Mouse (Mus musculus): ENCODE results near the gene Rpl14. TPM values are rescaled to one million over a fixed set of nuclear protein-coding genes. Genes with fewer than 3 reads are reported as not detected.

Rpl14 gene
- total and polyA plus RNA-seq, 2 experiments from 2014 or later: 287 to 474 TPM

DNA sequence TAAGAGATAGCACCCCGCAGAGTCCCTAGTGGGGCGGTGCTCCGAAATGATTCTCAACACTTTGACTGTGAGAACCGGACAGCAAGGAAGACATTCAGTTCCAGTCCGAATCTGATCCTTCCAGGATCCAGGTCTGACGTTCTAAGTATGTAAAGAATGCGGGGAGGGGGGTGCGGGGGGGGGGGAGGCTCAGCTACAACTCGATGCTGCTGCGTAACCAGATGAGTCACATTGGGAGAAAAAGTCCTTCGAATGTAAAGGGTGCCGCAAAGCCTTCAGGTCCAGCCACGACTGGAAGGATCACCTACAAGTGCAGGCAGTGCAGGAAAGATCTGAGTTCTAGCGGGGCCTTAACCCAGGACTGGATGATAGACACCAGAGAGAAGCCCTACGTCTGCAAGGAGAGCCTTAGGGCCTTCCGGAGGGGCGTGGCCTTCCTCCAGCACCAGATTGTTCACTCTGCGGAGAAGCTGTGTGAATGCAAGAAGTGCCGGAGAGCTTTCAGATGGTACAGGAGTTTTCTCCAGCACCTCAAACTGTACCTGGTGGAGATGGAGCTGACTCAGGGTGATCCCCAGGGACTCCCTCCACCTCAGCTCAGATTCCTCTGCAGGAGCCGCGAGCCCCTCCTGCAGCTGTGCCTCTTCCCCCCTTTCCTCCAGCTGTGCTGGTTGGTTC, 10.8 kb downstream of the Rpl14 start:
- H3K4me3 ChIP-seq (ENCODE audit: low read depth, low read length): peak overlapping the region; percentile 19; the same call in 1 of the 2 replicates
- peak overlapping the region; percentile 47 for H3K4me2 ChIP-seq (ENCODE audit: low read depth, low read length, poor library complexity, severe bottlenecking)
- H3K36me3 ChIP-seq (ENCODE audit: insufficient read depth, low read length): no peaks in the 10 kb centered on the region
- no peak for DNase-seq (ENCODE audit: low spot score)
- no peaks in the 10 kb centered on the region for H3K27me3 ChIP-seq (ENCODE audit: insufficient read depth, low read length)
- no peak for ATAC-seq (ENCODE audit: low FRiP score)
- 0 out of 2 replicates have a peak overlapping the region, but pooled peaks have one; percentile 51 for H3K27ac ChIP-seq (ENCODE audit: low read depth, low read length)
- TF ChIP-seq CTCF (IDR thresholded peaks at IDR 0.05): no peak
- 0 out of 2 replicates have a peak overlapping the region, but pooled peaks have one; percentile 13 for H3K9ac ChIP-seq (replicated peaks; ENCODE audit: low read length, poor library complexity, severe bottlenecking)
- no peaks in the 10 kb centered on the region for H3K9me3 ChIP-seq (ENCODE audit: low read length)
- WGBS: 22% methylated on average over 21 of the region's 21 CpGs
- no peaks in the 10 kb centered on the region for H3K4me1 ChIP-seq (ENCODE audit: insufficient read depth, low read length)

DNA sequence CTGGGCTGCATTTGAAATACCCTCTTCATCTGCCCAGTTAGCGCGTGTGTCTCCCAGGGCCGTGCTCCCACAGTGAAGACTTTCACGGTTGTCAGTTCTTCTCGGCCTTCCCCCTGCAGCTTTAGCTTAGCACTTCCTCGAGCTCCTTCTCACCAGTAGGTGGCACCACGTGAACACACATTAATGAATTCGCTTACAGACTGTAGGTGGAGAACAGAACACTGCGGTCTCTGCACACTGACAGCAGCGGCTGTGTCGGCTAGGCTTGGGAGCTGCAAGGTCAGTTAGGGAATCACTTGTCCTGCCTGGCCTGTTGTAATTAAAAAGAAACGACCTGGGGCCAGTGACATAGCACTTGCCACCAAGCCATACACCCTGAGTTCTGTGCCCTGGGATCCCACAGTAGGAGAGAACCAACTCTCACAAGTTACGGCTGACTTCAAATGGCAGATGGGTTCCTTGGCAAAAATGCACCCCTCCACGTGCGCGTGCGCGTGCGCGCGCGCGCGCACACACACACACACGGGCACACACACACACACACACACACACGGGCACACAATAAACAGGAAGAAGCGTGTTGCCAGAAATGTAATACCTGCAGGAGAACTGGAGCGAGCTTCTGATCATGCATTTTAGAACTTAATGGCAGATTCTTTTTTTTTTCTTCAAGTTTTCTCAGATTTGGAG, 11.5 kb downstream of the Rpl14 start:
- Histone ChIP-seq H3K4me1 (ENCODE audit: insufficient read depth, low read length) (no peaks in the 10 kb centered on the region), H3K9me3 (ENCODE audit: low read length) (no peaks in the 10 kb centered on the region), H3K27me3 (ENCODE audit: insufficient read depth, low read length) (no peaks in the 10 kb centered on the region), H3K9ac (replicated peaks; ENCODE audit: low read length, poor library complexity, severe bottlenecking) (0 out of 2 replicates have a peak overlapping the region, but pooled peaks have one; percentile 13), H3K27ac (ENCODE audit: low read depth, low read length) (0 out of 2 replicates have a peak overlapping the region, but pooled peaks have one; percentile 51), H3K4me3 (ENCODE audit: low read depth, low read length) (peak overlapping the region; percentile 19; the same call in 1 of the 2 replicates), H3K4me2 (ENCODE audit: low read depth, low read length, poor library complexity, severe bottlenecking) (peak overlapping the region; percentile 47), H3K36me3 (ENCODE audit: insufficient read depth, low read length) (no peaks in the 10 kb centered on the region)
- WGBS: 14% methylated on average over 28 of the region's 28 CpGs
- peak; percentile 98 for TF ChIP-seq CTCF (IDR thresholded peaks at IDR 0.05)
- DNase-seq (ENCODE audit: low spot score): peak; percentile 96
- ATAC-seq (ENCODE audit: low FRiP score): peak; percentile 69

DNA sequence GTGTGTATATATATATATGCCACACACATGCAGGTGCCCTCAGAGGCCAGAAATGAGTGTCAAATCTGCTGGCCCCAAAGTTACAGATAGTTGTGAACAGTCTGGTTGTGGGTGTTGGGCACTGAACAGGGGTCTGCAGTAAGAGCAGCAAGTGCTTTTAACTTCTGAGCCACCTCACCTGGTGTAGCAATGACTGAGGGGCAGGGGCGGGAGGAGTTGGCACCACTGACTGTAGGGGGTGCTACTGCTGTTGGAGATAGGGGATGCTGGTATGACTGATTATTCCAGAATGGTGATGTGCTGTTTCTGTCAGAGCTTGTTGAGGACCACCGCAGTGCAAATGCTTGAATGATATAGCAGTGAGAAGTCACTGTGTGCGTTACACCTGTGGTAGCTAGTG, 12.1 kb downstream of the Rpl14 start:
- no peaks in the 10 kb centered on the region for H3K9me3 ChIP-seq (ENCODE audit: low read length)
- H3K9ac ChIP-seq (replicated peaks; ENCODE audit: low read length, poor library complexity, severe bottlenecking): no peak overlapping the region
- no peak overlapping the region for H3K27ac ChIP-seq (ENCODE audit: low read depth, low read length)
- ATAC-seq (ENCODE audit: low FRiP score): no peak
- WGBS: 79% methylated on average over 3 of the region's 3 CpGs
- H3K36me3 ChIP-seq (ENCODE audit: insufficient read depth, low read length): no peaks in the 10 kb centered on the region
- no peak for DNase-seq (ENCODE audit: low spot score)
- peak overlapping the region; percentile 47 for H3K4me2 ChIP-seq (ENCODE audit: low read depth, low read length, poor library complexity, severe bottlenecking)
- H3K4me3 ChIP-seq (ENCODE audit: low read depth, low read length): no peak overlapping the region
- no peaks in the 10 kb centered on the region for H3K27me3 ChIP-seq (ENCODE audit: insufficient read depth, low read length)
- no peaks in the 10 kb centered on the region for H3K4me1 ChIP-seq (ENCODE audit: insufficient read depth, low read length)
- TF ChIP-seq CTCF (IDR thresholded peaks at IDR 0.05): peak; percentile 21; the same call in 1 of the 2 replicates

- ATAC-seq (ENCODE audit: low FRiP score) (no peak), DNase-seq (ENCODE audit: low spot score) (peak; percentile 78)
- TF ChIP-seq CTCF (IDR thresholded peaks at IDR 0.05): peak; percentile 94
- no peak overlapping the region for H3K4me3 ChIP-seq (ENCODE audit: low read depth, low read length)
- WGBS: 14% methylated on average over 3 of the region's 3 CpGs
- no peak overlapping the region for H3K4me2 ChIP-seq (ENCODE audit: low read depth, low read length, poor library complexity, severe bottlenecking)
- no peaks in the 10 kb centered on the region for H3K36me3 ChIP-seq (ENCODE audit: insufficient read depth, low read length)
- no peaks in the 10 kb centered on the region for H3K27me3 ChIP-seq (ENCODE audit: insufficient read depth, low read length)
- H3K4me1 ChIP-seq (ENCODE audit: insufficient read depth, low read length): no peaks in the 10 kb centered on the region
- H3K27ac ChIP-seq (ENCODE audit: low read depth, low read length): no peak overlapping the region
- H3K9ac ChIP-seq (replicated peaks; ENCODE audit: low read length, poor library complexity, severe bottlenecking): no peak overlapping the region
- H3K9me3 ChIP-seq (ENCODE audit: low read length): no peaks in the 10 kb centered on the region
These were observed 15.3 kb downstream of the Rpl14 start for GRCm38 (mm10) chr9:120586546-120586945.

DNA sequence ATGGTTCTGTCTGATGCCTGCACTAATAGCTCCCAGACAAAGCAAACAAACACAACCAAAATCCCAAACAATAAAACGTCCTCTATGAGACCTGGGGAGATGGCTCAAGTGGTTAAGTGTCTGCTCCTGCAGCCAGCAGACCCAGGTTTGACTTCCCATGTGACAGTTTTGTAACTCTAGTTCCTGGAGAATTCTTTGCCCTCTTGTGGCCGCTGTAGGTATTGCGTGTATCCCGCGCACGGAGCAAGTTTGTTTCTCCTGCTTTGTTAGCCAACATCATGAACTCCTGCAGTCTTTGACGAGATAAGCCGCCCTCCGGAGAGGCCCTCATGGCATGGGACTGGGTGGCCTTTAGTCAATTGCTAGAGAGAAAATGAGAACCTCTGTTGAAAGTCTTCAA, 20.2 kb downstream of the Rpl14 start:
- Histone ChIP-seq H3K4me3 (ENCODE audit: low read depth, low read length) (no peak overlapping the region), H3K9ac (replicated peaks; ENCODE audit: low read length, poor library complexity, severe bottlenecking) (no peak overlapping the region), H3K9me3 (ENCODE audit: low read length) (no peaks in the 10 kb centered on the region), H3K27ac (ENCODE audit: low read depth, low read length) (no peak overlapping the region), H3K27me3 (ENCODE audit: insufficient read depth, low read length) (no peaks in the 10 kb centered on the region), H3K36me3 (ENCODE audit: insufficient read depth, low read length) (no peaks in the 10 kb centered on the region), H3K4me2 (ENCODE audit: low read depth, low read length, poor library complexity, severe bottlenecking) (no peak overlapping the region), H3K4me1 (ENCODE audit: insufficient read depth, low read length) (no peaks in the 10 kb centered on the region)
- TF ChIP-seq CTCF (IDR thresholded peaks at IDR 0.05): peak; percentile 90
- no peak for ATAC-seq (ENCODE audit: low FRiP score)
- WGBS: 2% methylated on average over 9 of the region's 9 CpGs
- peak; percentile 67 for DNase-seq (ENCODE audit: low spot score)

All from midbrain, postnatal 0 days (tissue).